Mouse (Mus musculus) liver, embryonic 16.5 days (tissue): ENCODE data around the gene Pla2r1. TPM values are rescaled to one million over a fixed set of nuclear protein-coding genes. Genes with fewer than 3 reads are reported as not detected.

Experiments
- ATAC-seq: fragments of 200-750 bp; cut with Nextera tagmentation; 2 replicates; pipeline ENCODE4 v1.8.0; 2017; ENCODE audit warnings: low read depth, mild to moderate bottlenecking, moderate number of reproducible peaks, moderate library complexity
- H3K27ac ChIP-seq: fragments of 300-500 bp; sonication (generic); 2 replicates; pipeline ENCODE4 v1.5.1; 2014; ENCODE audit warnings: mild to moderate bottlenecking, low read length
- H3K27me3 ChIP-seq: fragments of 300-500 bp; sonication (generic); 2 replicates; pipeline ENCODE4 v1.6.1; 2014; ENCODE audit warnings: low read depth, low read length, mixed read lengths; ENCODE audit not compliant: control insufficient read depth, insufficient read depth
- H3K36me3 ChIP-seq: fragments of 300-500 bp; sonication (generic); 2 replicates; pipeline ENCODE4 v1.6.1; 2014; ENCODE audit warnings: mild to moderate bottlenecking; ENCODE audit not compliant: control insufficient read depth, insufficient read depth
- H3K4me1 ChIP-seq: fragments of 300-500 bp; sonication (generic); 2 replicates; pipeline ENCODE4 v1.6.1; 2014; ENCODE audit warnings: low read depth, low read length, mixed read lengths; ENCODE audit not compliant: control insufficient read depth
- H3K4me2 ChIP-seq: fragments of 300-500 bp; sonication (generic); 2 replicates; pipeline ENCODE4 v1.6.1; 2014; ENCODE audit warnings: low read depth, low read length, mixed read lengths
- H3K4me3 ChIP-seq: fragments of 300-500 bp; sonication (generic); 2 replicates; pipeline ENCODE4 v1.5.1; 2014; ENCODE audit warnings: low read depth, mild to moderate bottlenecking, low read length
- H3K9ac ChIP-seq: fragments of 300-500 bp; sonication (generic); 2 replicates; pipeline ENCODE4 v1.6.1; 2014; ENCODE audit warnings: low read depth, low read length
- H3K9me3 ChIP-seq: fragments of 300-500 bp; sonication (generic); replicated peaks from 2 replicates; pipeline ENCODE4 v1.6.1; 2016; ENCODE audit warnings: low read length; ENCODE audit not compliant: control insufficient read depth
- WGBS: fragments of 180-500 bp; shearing (Covaris S2); extraction: QIAGEN DNeasy Blood & Tissue Kit; methylation state at CpG from one replicate; pipeline ENCODE4 v1.1.7; 2014; ENCODE audit not compliant: insufficient replicate concordance; 5-methylcytosine and 5-hydroxymethylcytosine counted together
- polyA plus RNA-seq: library from polyadenylated mRNA; unstranded; fragments of >200 nt; fragmentation: Nextera tagmentation; extraction: Ambion mirVana; gene quantifications from 2 replicates; pipeline ENCODE4 v1.2.1, GENCODE M21; 2015

The Pla2r1 gene
- polyA plus RNA-seq, 1 experiment from 2014 or later, result 0.53 TPM

DNA sequence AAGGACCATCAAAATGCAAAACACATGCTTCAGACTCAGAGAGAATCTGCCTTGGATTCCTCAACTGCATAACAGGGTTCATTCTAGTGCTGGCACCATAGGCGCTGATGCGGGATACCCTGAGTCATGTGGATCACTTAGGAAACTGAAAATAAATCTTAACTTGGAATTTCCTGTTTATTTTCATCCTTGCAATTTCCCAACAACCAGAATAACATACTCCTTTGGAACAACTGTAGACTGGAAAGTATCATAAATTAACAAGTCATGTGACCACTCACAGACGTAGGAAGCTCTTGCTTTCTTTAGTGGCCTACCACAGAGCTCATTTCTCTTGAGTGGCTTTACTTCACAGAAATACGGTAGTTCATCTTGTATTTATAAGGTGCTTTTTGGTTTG is 7.0 kb downstream of the Pla2r1 start:
- no peak overlapping the region for H3K4me3 ChIP-seq
- no peak overlapping the region for H3K27ac ChIP-seq
- ATAC-seq, result no peak
- H3K27me3 ChIP-seq, result no peaks in the 10 kb centered on the region
- H3K9me3 ChIP-seq, result no peaks in the 10 kb centered on the region
- H3K36me3 ChIP-seq, result no peaks in the 10 kb centered on the region
- no peak overlapping the region for H3K9ac ChIP-seq
- no peak overlapping the region for H3K4me2 ChIP-seq
- WGBS, result 61% methylated on average over 4 of the region's 4 CpGs
- no peaks in the 10 kb centered on the region for H3K4me1 ChIP-seq

- H3K27me3 ChIP-seq, result no peaks in the 10 kb centered on the region
- WGBS, result 63% methylated on average over 5 of the region's 5 CpGs
- H3K27ac ChIP-seq, result no peak overlapping the region
- no peaks in the 10 kb centered on the region for H3K36me3 ChIP-seq
- H3K9me3 ChIP-seq, result no peaks in the 10 kb centered on the region
- no peak overlapping the region for H3K4me2 ChIP-seq
- H3K4me1 ChIP-seq, result no peaks in the 10 kb centered on the region
- no peak for ATAC-seq
- H3K4me3 ChIP-seq, result no peak overlapping the region
- no peak overlapping the region for H3K9ac ChIP-seq
These were observed 9.1 kb downstream of the Pla2r1 start for GRCm38 (mm10) chr2:60544006-60544405.

DNA sequence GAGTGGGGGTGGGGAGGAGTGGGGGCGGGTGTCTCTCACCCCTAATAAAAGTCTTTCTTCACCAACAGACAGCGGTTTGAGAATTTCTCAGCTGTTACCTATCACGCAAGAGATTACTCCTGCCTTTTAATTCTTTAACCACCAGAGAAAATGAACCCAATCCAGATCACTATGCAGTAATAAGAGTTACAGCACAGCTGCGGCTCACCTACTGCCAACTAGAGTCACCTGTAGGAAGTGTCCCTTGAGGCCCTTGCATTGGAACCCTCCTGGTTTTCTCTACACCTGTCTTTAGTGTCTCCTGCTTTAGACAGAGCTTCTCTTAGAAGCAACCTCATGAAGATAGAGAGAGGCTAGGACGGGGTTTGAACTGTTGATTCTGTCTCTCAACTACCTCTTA is 11.4 kb downstream of the Pla2r1 start:
- no peaks in the 10 kb centered on the region for H3K36me3 ChIP-seq
- no peak overlapping the region for H3K27ac ChIP-seq
- no peaks in the 10 kb centered on the region for H3K4me1 ChIP-seq
- H3K4me2 ChIP-seq, result no peak overlapping the region
- H3K9me3 ChIP-seq, result no peaks in the 10 kb centered on the region
- no peak overlapping the region for H3K4me3 ChIP-seq
- no peak for ATAC-seq
- no peaks in the 10 kb centered on the region for H3K27me3 ChIP-seq
- WGBS, result 43% methylated on average over 5 of the region's 5 CpGs
- no peak overlapping the region for H3K9ac ChIP-seq

DNA sequence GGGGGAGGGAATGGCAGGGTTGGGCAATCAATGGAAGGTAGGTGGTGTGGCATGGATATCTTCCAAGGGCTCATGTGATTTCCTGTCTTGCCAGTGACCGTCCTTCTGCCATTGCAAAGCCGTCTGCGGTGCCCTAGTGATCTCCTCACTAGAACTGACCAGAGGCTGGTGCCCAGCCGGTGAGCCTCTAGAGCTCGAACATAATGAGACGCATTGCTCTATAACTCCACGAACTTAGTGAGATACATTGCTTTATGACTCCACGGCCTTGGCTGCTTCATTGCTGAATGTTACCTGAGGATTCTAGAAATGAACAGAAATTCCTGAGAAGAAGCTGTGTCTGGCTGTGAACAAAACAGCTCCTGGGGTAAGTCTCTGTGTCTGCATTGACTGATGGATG is 12.8 kb downstream of the Pla2r1 start:
- Histone ChIP-seq H3K4me3 (no peak overlapping the region), H3K27me3 (no peaks in the 10 kb centered on the region), H3K9me3 (no peaks in the 10 kb centered on the region), H3K4me1 (no peaks in the 10 kb centered on the region), H3K27ac (no peak overlapping the region), H3K36me3 (no peaks in the 10 kb centered on the region), H3K9ac (no peak overlapping the region), H3K4me2 (no peak overlapping the region)
- ATAC-seq, result no peak
- WGBS, result 76% methylated on average over 8 of the region's 8 CpGs

DNA sequence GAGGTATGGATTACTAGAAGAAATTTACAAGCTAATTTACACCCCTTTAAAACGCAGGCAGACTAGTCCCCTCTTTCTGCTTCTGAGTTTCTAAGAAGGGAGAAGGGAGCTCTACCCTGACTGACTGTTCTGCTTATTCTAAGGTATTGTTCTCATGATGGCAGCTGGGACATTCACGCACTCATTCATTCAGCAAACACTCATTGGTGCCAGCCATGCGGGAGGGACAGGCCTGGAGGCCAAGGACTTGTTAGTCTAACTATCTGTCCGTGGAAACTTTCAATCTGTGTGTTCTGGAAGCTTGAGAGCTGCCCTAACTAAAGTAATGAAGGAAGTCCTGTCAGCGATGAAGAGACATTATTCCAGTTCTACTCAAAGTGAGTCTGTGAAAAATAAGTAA is 14.4 kb downstream of the Pla2r1 start:
- WGBS, result 56% methylated on average over 5 of the region's 5 CpGs
- Histone ChIP-seq H3K9me3 (no peaks in the 10 kb centered on the region), H3K27me3 (no peaks in the 10 kb centered on the region), H3K9ac (no peak overlapping the region), H3K4me1 (no peaks in the 10 kb centered on the region), H3K27ac (no peak overlapping the region), H3K4me3 (no peak overlapping the region), H3K36me3 (no peaks in the 10 kb centered on the region), H3K4me2 (no peak overlapping the region)
- no peak for ATAC-seq

DNA sequence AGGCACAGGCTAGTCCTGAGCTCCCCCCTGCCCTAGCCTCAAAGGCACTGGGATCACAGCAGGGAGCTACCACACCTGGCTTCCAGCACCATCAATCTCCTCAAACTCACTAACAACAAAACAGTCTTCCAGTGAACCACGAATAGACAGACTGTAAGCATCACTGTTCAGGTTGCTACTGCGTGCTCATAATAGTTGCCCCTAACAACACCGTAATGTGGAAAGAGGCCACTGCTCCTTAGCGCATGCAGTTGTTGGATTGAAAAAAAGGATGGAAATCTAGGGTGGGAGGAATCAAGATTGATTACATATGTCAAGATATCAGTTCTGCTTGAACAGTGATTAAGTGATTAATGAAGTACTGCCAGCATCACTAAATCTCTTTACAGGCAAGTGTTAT is 14.8 kb downstream of the Pla2r1 start:
- WGBS, result 77% methylated on average over 4 of the region's 4 CpGs
- no peak for ATAC-seq
- H3K4me2 ChIP-seq, result no peak overlapping the region
- H3K4me3 ChIP-seq, result no peak overlapping the region
- no peaks in the 10 kb centered on the region for H3K36me3 ChIP-seq
- no peaks in the 10 kb centered on the region for H3K4me1 ChIP-seq
- H3K27me3 ChIP-seq, result no peaks in the 10 kb centered on the region
- no peaks in the 10 kb centered on the region for H3K9me3 ChIP-seq
- H3K9ac ChIP-seq, result no peak overlapping the region
- no peak overlapping the region for H3K27ac ChIP-seq

- Histone ChIP-seq H3K27ac (no peak overlapping the region), H3K4me3 (no peak overlapping the region), H3K9me3 (no peaks in the 10 kb centered on the region), H3K36me3 (no peaks in the 10 kb centered on the region), H3K4me2 (no peak overlapping the region), H3K9ac (no peak overlapping the region), H3K4me1 (no peaks in the 10 kb centered on the region), H3K27me3 (no peaks in the 10 kb centered on the region)
- 61% methylated on average over 8 of the region's 8 CpGs for WGBS
- no peak for ATAC-seq
These were observed 18.4 kb downstream of the Pla2r1 start for GRCm38 (mm10) chr2:60534755-60535154.

- H3K9ac ChIP-seq, result no peak overlapping the region
- H3K4me3 ChIP-seq, result no peak overlapping the region
- 63% methylated on average over 3 of the region's 3 CpGs for WGBS
- no peak for ATAC-seq
- no peaks in the 10 kb centered on the region for H3K36me3 ChIP-seq
- no peaks in the 10 kb centered on the region for H3K9me3 ChIP-seq
- H3K27me3 ChIP-seq, result no peaks in the 10 kb centered on the region
- H3K27ac ChIP-seq, result no peak overlapping the region
- no peaks in the 10 kb centered on the region for H3K4me1 ChIP-seq
- no peak overlapping the region for H3K4me2 ChIP-seq
These were observed 20.1 kb downstream of the Pla2r1 start for GRCm38 (mm10) chr2:60533026-60533425.

DNA sequence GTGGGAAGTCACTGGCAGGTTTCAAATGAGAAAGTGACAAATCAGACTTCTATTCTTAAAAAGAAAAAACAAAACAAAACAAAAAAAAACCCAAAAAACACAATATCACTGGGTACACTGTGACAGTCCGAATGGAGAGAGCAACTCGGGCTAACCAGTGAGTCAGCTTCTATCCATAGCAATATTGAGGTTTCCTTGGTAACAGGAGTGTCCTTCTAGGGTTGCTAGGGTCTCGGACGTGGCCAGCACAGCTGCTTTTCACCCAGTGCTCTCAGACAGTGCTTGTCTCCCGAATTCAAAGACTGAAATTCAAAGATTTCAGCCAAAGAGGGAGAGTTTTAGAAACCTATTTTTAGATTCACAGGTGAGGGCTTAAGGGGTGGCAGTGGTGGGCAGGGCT is 20.6 kb downstream of the Pla2r1 start:
- Histone ChIP-seq H3K9me3 (no peaks in the 10 kb centered on the region), H3K36me3 (no peaks in the 10 kb centered on the region), H3K4me3 (no peak overlapping the region), H3K27me3 (no peaks in the 10 kb centered on the region), H3K4me1 (no peaks in the 10 kb centered on the region), H3K27ac (no peak overlapping the region), H3K4me2 (no peak overlapping the region), H3K9ac (no peak overlapping the region)
- ATAC-seq, result no peak
- WGBS, result 56% methylated on average over 5 of the region's 5 CpGs

DNA sequence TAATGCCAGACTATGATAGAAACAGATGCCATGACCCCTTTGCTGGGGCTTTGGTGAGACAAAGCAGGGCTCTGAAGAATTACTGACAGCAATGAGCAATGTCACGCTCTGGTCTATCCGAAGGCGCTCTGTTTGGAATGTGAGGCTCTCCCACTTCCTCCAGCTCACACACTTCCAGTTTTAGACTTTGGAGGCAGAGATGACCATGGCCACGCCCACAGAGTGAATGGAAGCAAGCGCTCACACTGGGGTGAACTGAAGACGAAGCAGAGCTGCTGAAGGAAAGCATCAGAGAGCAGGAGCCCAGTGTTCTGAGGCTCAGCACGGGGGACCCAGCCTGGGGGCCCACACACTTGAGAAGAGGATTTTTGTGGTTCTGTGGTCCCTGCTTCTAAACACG is 37.3 kb downstream of the Pla2r1 start:
- Histone ChIP-seq H3K4me3 (no peak overlapping the region), H3K4me2 (no peak overlapping the region), H3K9me3 (no peaks in the 10 kb centered on the region), H3K36me3 (no peaks in the 10 kb centered on the region), H3K27me3 (no peaks in the 10 kb centered on the region), H3K4me1 (no peaks in the 10 kb centered on the region), H3K27ac (no peak overlapping the region), H3K9ac (no peak overlapping the region)
- WGBS, result 36% methylated on average over 8 of the region's 8 CpGs
- no peak for ATAC-seq
